Mouse (Mus musculus) myocyte (in vitro differentiated cells): ENCODE results near the gene Tbc1d23. TPM values are rescaled to one million over a fixed set of nuclear protein-coding genes. Genes with fewer than 3 reads are reported as not detected.

Experiments used
- H3K27me3 ChIP-seq: one replicate; pipeline ENCODE4 v1.6.1; 2011; ENCODE audit not compliant: control insufficient read depth, insufficient read depth, insufficient read length
- H3K36me3 ChIP-seq: one replicate; pipeline ENCODE4 v1.6.1; 2011; ENCODE audit not compliant: control insufficient read depth, insufficient read depth
- H3K4me2 ChIP-seq: one replicate; pipeline ENCODE4 v1.6.1; 2011; ENCODE audit warnings: low read depth, control low read depth
- H3K4me3 ChIP-seq: one replicate; pipeline ENCODE4 v1.5.1; 2011; ENCODE audit warnings: mild to moderate bottlenecking, control low read depth, moderate library complexity
- H3K79me2 ChIP-seq: one replicate; pipeline ENCODE4 v1.6.1; 2011; ENCODE audit not compliant: control insufficient read depth, insufficient read depth
- H3ac ChIP-seq: one replicate; pipeline ENCODE4 v1.6.1; 2011; ENCODE audit not compliant: control insufficient read depth, insufficient read length
- CEBPB ChIP-seq: IDR thresholded peaks from 2 replicates; pipeline ENCODE4 v1.6.1; 2011; ENCODE audit warnings: mild to moderate bottlenecking, moderate library complexity; ENCODE audit not compliant: poor library complexity, insufficient read depth, severe bottlenecking
- E2F4 ChIP-seq: IDR thresholded peaks from one replicate; pipeline ENCODE4 v1.6.1; 2011; ENCODE audit warnings: mild to moderate bottlenecking, control low read depth, moderate library complexity; ENCODE audit not compliant: insufficient read depth
- MAX ChIP-seq: IDR thresholded peaks from one replicate; pipeline ENCODE4 v1.6.1; 2011; ENCODE audit warnings: low read depth, mild to moderate bottlenecking, control low read depth
- MYOD1 ChIP-seq, 3 experiments: IDR thresholded peaks; one replicate each; pipeline ENCODE4 v1.6.1; 2011; ENCODE audit warnings: control low read depth in 2 of 3, low read depth in 2 of 3, mild to moderate bottlenecking in 2 of 3, moderate library complexity in 1 of 3; ENCODE audit not compliant: insufficient read length in 2 of 3, control insufficient read depth in 1 of 3
- MYOG ChIP-seq, 3 experiments: IDR thresholded peaks; one replicate each; pipeline ENCODE4 v1.6.1; 2011; ENCODE audit warnings: control low read depth in 2 of 3, low read depth in 2 of 3, mild to moderate bottlenecking in 2 of 3; ENCODE audit not compliant: insufficient read length in 2 of 3, control insufficient read depth in 1 of 3, insufficient read depth in 1 of 3
- POLR2A ChIP-seq: IDR thresholded peaks from one replicate; pipeline ENCODE4 v1.6.1; 2011; ENCODE audit warnings: low read depth, mild to moderate bottlenecking, control low read depth, moderate library complexity; ENCODE audit not compliant: insufficient read length
- POLR2AphosphoS2 ChIP-seq: IDR thresholded peaks from one replicate; pipeline ENCODE4 v1.6.1; 2011; ENCODE audit warnings: low read depth, control low read depth; ENCODE audit not compliant: insufficient read length
- REST ChIP-seq: IDR thresholded peaks from one replicate; pipeline ENCODE4 v1.6.1; 2011; ENCODE audit warnings: mild to moderate bottlenecking, control low read depth, moderate library complexity; ENCODE audit not compliant: insufficient read depth, insufficient read length
- SRF ChIP-seq: IDR thresholded peaks from one replicate; pipeline ENCODE4 v1.6.1; 2011; ENCODE audit warnings: low read depth; ENCODE audit not compliant: control insufficient read depth, insufficient read length
- TCF12 ChIP-seq: IDR thresholded peaks from one replicate; pipeline ENCODE4 v1.6.1; 2011; ENCODE audit warnings: mild to moderate bottlenecking, control low read depth; ENCODE audit not compliant: poor library complexity, insufficient read depth, severe bottlenecking
- TCF3 ChIP-seq: IDR thresholded peaks from one replicate; pipeline ENCODE4 v1.6.1; 2011; ENCODE audit warnings: low read depth, control low read depth; ENCODE audit not compliant: insufficient read length
- USF1 ChIP-seq: IDR thresholded peaks from one replicate; pipeline ENCODE4 v1.6.1; 2011; ENCODE audit warnings: low read depth, mild to moderate bottlenecking, control low read depth, moderate library complexity
- polyA plus RNA-seq: library from polyadenylated mRNA; unstranded; fragments of >200 nt; fragmentation: generic; extraction: Trizol; gene quantifications from one replicate; pipeline ENCODE4 v1.2.1, GENCODE M21; 2012; ENCODE audit warnings: missing spikeins

Tbc1d23 gene
- polyA plus RNA-seq, 1 experiment = 9.6 TPM

DNA sequence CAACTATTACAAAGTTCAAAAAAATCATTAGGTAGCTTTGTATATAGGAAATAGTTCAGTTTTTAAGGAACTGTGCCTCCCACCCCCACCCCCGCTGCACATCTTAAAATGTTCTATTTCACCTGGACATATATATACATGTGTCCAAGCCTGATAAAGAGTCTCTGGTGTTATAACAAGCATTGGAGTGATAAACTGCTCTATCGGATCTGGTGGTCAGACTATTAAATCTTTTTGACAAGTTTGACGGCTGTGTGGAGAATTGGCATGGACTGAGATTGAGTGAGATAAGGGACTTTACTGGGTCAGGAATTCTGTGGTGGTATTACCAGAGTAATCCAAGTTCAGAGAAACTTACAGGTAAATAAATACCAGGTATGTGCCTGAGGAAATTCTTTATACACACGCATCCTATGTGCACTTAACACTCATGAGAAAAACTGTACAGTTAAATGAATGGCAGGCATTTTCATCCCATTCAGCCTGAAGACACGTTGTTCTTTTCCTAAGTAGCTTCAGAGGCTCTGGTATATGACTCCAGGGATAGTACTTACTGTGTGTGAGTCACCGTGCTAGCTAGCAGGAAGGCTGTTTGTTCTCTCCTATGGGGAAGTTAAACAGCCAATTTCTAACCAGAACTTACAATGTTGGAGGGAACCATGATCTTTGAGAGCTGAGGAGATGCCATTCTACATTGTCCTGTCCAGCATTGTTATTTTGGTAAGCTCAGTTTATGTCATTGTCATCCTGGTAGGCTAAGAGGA lies 108.4 kb downstream of the Tbc1d23 start:
- Histone ChIP-seq H3K36me3 (no peaks in the 10 kb centered on the region), H3K4me3 (peak overlapping the region; percentile 79), H3ac (peak overlapping the region; percentile 75), H3K4me2 (peak overlapping the region; percentile 95), H3K27me3 (peaks cover 3% of the 10 kb centered on the region), H3K79me2 (peaks cover 62% of the 10 kb centered on the region)
- TF ChIP-seq SRF (no peak), POLR2AphosphoS2 (no peak), USF1 (no peak), POLR2A (no peak), TCF3 (no peak), MAX (no peak), MYOG (IDR thresholded peaks at IDR 0.05; ENCODE audit: control insufficient read depth in 1 of 3, insufficient read depth in 1 of 3, insufficient read length in 2 of 3, low read depth in 2 of 3) (no peak), CEBPB (no peak), TCF12 (no peak), E2F4 (no peak), REST (no peak), MYOD1 (IDR thresholded peaks at IDR 0.05; ENCODE audit: control insufficient read depth in 1 of 3, insufficient read length in 2 of 3, low read depth in 2 of 3) (no peak)

DNA sequence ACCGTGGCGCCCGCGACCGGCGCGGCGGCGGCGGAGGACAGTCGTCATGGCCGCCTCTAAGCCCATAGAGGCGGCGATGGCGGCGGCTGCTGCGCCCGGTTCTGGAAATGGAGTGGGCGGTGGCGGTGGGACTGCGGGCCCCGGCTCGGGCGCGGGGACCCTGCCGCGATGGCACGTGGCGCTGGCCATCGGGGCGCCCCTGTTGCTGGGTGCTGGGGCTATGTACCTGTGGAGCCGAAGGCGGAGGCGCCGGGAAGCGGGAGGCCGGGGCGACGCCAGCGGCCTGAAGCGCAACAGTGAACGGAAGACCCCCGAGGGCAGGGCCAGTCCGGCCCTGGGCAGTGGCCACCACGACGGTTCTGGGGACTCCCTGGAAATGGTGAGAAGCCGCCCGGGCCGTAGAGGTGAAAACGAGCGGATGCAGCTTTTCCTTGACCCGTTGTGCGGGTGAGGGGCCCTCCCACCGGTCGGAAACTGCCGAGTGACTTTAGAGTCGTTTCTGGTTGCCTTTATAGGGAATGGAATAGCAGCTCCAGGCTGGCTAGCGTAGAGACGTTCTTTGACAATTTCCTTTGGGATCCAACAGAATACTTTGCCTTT lies 109.4 kb downstream of the Tbc1d23 start:
- H3K4me2 ChIP-seq = peak overlapping the region; percentile 95
- peaks cover 9% of the 10 kb centered on the region for H3K27me3 ChIP-seq
- no peak for TF ChIP-seq POLR2AphosphoS2
- no peak for TF ChIP-seq USF1
- TF ChIP-seq MYOD1 (IDR thresholded peaks at IDR 0.05; ENCODE audit: control insufficient read depth in 1 of 3, insufficient read length in 2 of 3, low read depth in 2 of 3) = no peak
- no peak for TF ChIP-seq MYOG (IDR thresholded peaks at IDR 0.05; ENCODE audit: control insufficient read depth in 1 of 3, insufficient read depth in 1 of 3, insufficient read length in 2 of 3, low read depth in 2 of 3)
- no peak for TF ChIP-seq E2F4
- no peak for TF ChIP-seq TCF12
- no peak for TF ChIP-seq POLR2A

DNA sequence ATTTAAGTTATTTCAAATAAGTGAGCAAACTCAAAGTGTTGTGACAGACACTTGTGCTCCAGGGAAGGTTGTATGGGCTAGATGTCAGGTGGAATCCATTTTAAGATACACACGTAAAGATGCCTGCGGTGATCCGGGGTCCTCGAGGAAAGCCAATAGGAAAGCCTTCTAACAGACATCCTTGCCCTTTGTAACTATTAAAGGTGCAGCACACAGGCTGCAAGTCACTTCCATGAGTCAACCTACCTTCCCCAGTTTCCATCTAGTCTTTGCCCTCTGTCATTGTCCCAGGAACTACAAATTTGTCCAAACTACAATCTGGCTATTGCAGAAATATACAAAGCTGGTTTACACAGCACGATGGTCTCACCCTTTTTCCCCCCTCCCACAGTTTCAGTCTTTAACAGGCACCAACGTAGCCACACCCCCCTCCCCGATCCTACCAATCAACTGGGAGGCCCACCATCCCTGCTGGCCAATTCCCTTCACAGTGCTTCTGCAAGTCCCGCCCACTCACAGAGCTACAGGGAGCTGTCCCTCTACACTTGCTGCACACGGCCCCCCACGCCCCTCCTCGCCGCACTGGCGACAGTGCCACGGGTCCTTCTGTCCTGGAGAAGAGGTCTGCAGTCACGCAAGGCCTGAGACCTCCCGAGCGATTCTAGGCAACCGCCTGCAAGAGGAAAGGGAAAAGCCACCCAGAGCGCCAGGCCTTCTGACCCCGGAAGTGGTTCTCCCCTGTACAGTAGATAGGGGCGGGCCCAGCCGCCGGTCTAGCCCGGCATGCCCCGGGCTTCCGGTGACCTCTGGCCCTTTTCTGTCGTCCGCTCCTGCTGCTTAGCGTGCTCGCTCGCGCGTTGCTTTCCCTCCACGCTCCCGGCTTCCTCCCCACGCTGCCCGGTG lies 110.1 kb downstream of the Tbc1d23 start, which contains the start of gene Tomm70a:
Tomm70a (plus strand) TSS at position 791 of the 903 bp plus-strand sequence.
- H3K79me2 ChIP-seq = peaks cover 45% of the 10 kb centered on the region
- no peaks in the 10 kb centered on the region for H3K36me3 ChIP-seq
- peaks cover 9% of the 10 kb centered on the region for H3K27me3 ChIP-seq
- H3K4me2 ChIP-seq = peak within 1 kb of the TSS; percentile 95
- H3ac ChIP-seq = peak within 1 kb of the TSS; percentile 75
- peak; percentile 81 for TF ChIP-seq POLR2A
- peak; percentile 75 for TF ChIP-seq POLR2AphosphoS2
- no peak for TF ChIP-seq MYOG (IDR thresholded peaks at IDR 0.05; ENCODE audit: control insufficient read depth in 1 of 3, insufficient read depth in 1 of 3, insufficient read length in 2 of 3, low read depth in 2 of 3)
- H3K4me3 ChIP-seq = peak within 1 kb of the TSS; percentile 79

More for the DNA sequence above, 109.4 kb downstream of the Tbc1d23 start:
- Histone ChIP-seq H3K36me3 (no peaks in the 10 kb centered on the region), H3ac (peak overlapping the region; percentile 75), H3K79me2 (peaks cover 53% of the 10 kb centered on the region), H3K4me3 (peak overlapping the region; percentile 79)

Other genes with a start within 250 kb of the Tbc1d23 start
- gene Tmem45a2, start 160.1 kb downstream of the Tbc1d23 start, polyA plus RNA-seq = not detected
- 20.6 TPM for gene Tomm70a, start 109.8 kb downstream of the Tbc1d23 start, polyA plus RNA-seq
- 22.4 TPM for gene Nit2, start 64.2 kb downstream of the Tbc1d23 start, polyA plus RNA-seq
- not detected for gene Tmem30c, start 61.4 kb upstream of the Tbc1d23 start, polyA plus RNA-seq
- gene Filip1l, start 121.6 kb upstream of the Tbc1d23 start, polyA plus RNA-seq = 12.1 TPM